Mouse (Mus musculus) heart, postnatal 0 days (tissue): ENCODE measurements around the gene Spdef. TPM values are rescaled to one million over a fixed set of nuclear protein-coding genes. Genes with fewer than 3 reads are reported as not detected.

Experiments
- ATAC-seq: fragments of 200-750 bp; cut with Nextera tagmentation; 2 replicates; pipeline ENCODE4 v1.8.0; 2017; ENCODE audit warnings: low read depth, moderate number of reproducible peaks, moderate library complexity; ENCODE audit not compliant: insufficient read depth
- DNase-seq: peaks from one replicate; pipeline ENCODE4 v3.0.0-alpha.2; 2016; ENCODE audit warnings: low spot score
- H3K27ac ChIP-seq: fragments of 300-500 bp; sonication (generic); 2 replicates; pipeline ENCODE4 v1.5.1; 2014; ENCODE audit warnings: low read depth, mild to moderate bottlenecking
- H3K27me3 ChIP-seq: fragments of 300-500 bp; sonication (generic); 2 replicates; pipeline ENCODE4 v1.6.1; 2014; ENCODE audit warnings: low read length, mixed read lengths; ENCODE audit not compliant: control insufficient read depth, insufficient read depth
- H3K36me3 ChIP-seq: fragments of 300-500 bp; sonication (generic); replicated peaks from 2 replicates; pipeline ENCODE4 v1.6.1; 2014; ENCODE audit warnings: low read length, mixed read lengths; ENCODE audit not compliant: control insufficient read depth, insufficient read depth
- H3K4me1 ChIP-seq: fragments of 300-500 bp; sonication (generic); 2 replicates; pipeline ENCODE4 v1.6.1; 2014; ENCODE audit warnings: antibody characterized with exemption; ENCODE audit not compliant: control insufficient read depth, insufficient read depth
- H3K4me2 ChIP-seq: fragments of 300-500 bp; sonication (generic); 2 replicates; pipeline ENCODE4 v1.6.1; 2014; ENCODE audit warnings: low read depth, mild to moderate bottlenecking, low read length, moderate library complexity
- H3K4me3 ChIP-seq: fragments of 300-500 bp; sonication (generic); 2 replicates; pipeline ENCODE4 v1.5.1; 2014; ENCODE audit warnings: low read depth, low read length
- H3K9ac ChIP-seq: fragments of 300-500 bp; sonication (generic); replicated peaks from 2 replicates; pipeline ENCODE4 v1.6.1; 2014; ENCODE audit warnings: low read depth, low read length, mixed read lengths
- H3K9me3 ChIP-seq: fragments of 300-500 bp; sonication (generic); replicated peaks from 2 replicates; pipeline ENCODE4 v1.6.1; 2016; ENCODE audit warnings: low read length; ENCODE audit not compliant: control insufficient read depth
- CTCF ChIP-seq: IDR thresholded peaks from 2 replicates; pipeline ENCODE4 v1.5.1; 2016; ENCODE audit warnings: antibody characterized with exemption, control low read depth, low read depth
- EP300 ChIP-seq: IDR thresholded peaks from 2 replicates; pipeline ENCODE4 v1.6.1; 2016; ENCODE audit warnings: antibody characterized with exemption, low read depth
- WGBS: fragments of 180-500 bp; shearing (Covaris S2); extraction: QIAGEN DNeasy Blood & Tissue Kit; methylation state at CpG from one replicate; pipeline ENCODE4 v1.1.7; 2014; 5-methylcytosine and 5-hydroxymethylcytosine counted together
- polyA plus RNA-seq: library from polyadenylated mRNA; unstranded; fragments of >200 nt; fragmentation: Nextera tagmentation; extraction: Ambion mirVana; gene quantifications from 2 replicates; pipeline ENCODE4 v1.2.1, GENCODE M21; 2015
- total RNA-seq: library from RNA; depleted of rRNA; stranded (reverse); fragments of >200 nt; gene quantifications from 2 replicates; pipeline ENCODE4 v1.2.3, GENCODE M21; 2014; ENCODE audit warnings: low replicate concordance

The Spdef gene
- total and polyA plus RNA-seq, 2 experiments from 2014 or later: 0.22 to 5.1 TPM

- TF ChIP-seq EP300 (no peak), CTCF (no peak)
- Histone ChIP-seq H3K27me3 (peaks cover 64% of the 10 kb centered on the region), H3K4me2 (no peak overlapping the region), H3K9me3 (no peaks in the 10 kb centered on the region), H3K27ac (no peak overlapping the region), H3K9ac (no peak overlapping the region), H3K4me3 (no peak overlapping the region), H3K36me3 (no peaks in the 10 kb centered on the region), H3K4me1 (no peaks in the 10 kb centered on the region)
- no peak for ATAC-seq
- 38% methylated on average over 5 of the region's 5 CpGs for WGBS
- DNase-seq: no peak
Measured at GRCm38 (mm10) chr17:27686395-27686794, 42.4 kb downstream of the Spdef start.

- H3K9me3 ChIP-seq: no peaks in the 10 kb centered on the region
- no peak overlapping the region for H3K27ac ChIP-seq
- WGBS: 4% methylated on average over 11 of the region's 11 CpGs
- peak overlapping the region; percentile 60 for H3K4me2 ChIP-seq
- ATAC-seq (no peak; the same call in 1 of the 2 replicates), DNase-seq (no peak)
- H3K4me1 ChIP-seq: no peaks in the 10 kb centered on the region
- H3K4me3 ChIP-seq: peak overlapping the region; percentile 35; the same call in 1 of the 2 replicates
- H3K9ac ChIP-seq: no peak overlapping the region
- peaks cover 64% of the 10 kb centered on the region for H3K27me3 ChIP-seq
- TF ChIP-seq CTCF (no peak), EP300 (no peak)
- no peaks in the 10 kb centered on the region for H3K36me3 ChIP-seq
Measured at GRCm38 (mm10) chr17:27685550-27685913, 43.2 kb downstream of the Spdef start.

- TF ChIP-seq EP300 (no peak), CTCF (peak; percentile 36)
- Histone ChIP-seq H3K9me3 (no peaks in the 10 kb centered on the region), H3K4me3 (peak overlapping the region; percentile 35), H3K9ac (no peak overlapping the region), H3K4me2 (peak overlapping the region; percentile 60), H3K36me3 (no peaks in the 10 kb centered on the region), H3K27ac (no peak overlapping the region), H3K27me3 (peaks cover 64% of the 10 kb centered on the region), H3K4me1 (no peaks in the 10 kb centered on the region)
- 3% methylated on average over 37 of the region's 53 CpGs for WGBS
- DNase-seq (no peak), ATAC-seq (peak; percentile 17; the same call in 1 of the 2 replicates)
Measured at GRCm38 (mm10) chr17:27684886-27685549, 43.7 kb downstream of the Spdef start.

- H3K9ac ChIP-seq: no peak overlapping the region
- no peaks in the 10 kb centered on the region for H3K4me1 ChIP-seq
- ATAC-seq (no peak; the same call in 1 of the 2 replicates), DNase-seq (no peak)
- H3K36me3 ChIP-seq: no peaks in the 10 kb centered on the region
- H3K27me3 ChIP-seq: peaks cover 16% of the 10 kb centered on the region; the same call in 1 of the 2 replicates
- WGBS: 47% methylated on average over 11 of the region's 11 CpGs
- no peak overlapping the region for H3K4me2 ChIP-seq
- H3K27ac ChIP-seq: no peak overlapping the region
- H3K9me3 ChIP-seq: no peaks in the 10 kb centered on the region
- H3K4me3 ChIP-seq: no peak overlapping the region
- no peak for TF ChIP-seq EP300
- no peak for TF ChIP-seq CTCF
Measured at GRCm38 (mm10) chr17:27678924-27679813, 49.6 kb downstream of the Spdef start.

GRCm38 (mm10) chr17:27677756-27678155 lies 51.0 kb downstream of the Spdef start:
- Histone ChIP-seq H3K9ac (no peak overlapping the region), H3K27me3 (peaks cover 2% of the 10 kb centered on the region; the same call in 1 of the 2 replicates), H3K9me3 (no peaks in the 10 kb centered on the region), H3K36me3 (no peaks in the 10 kb centered on the region), H3K27ac (no peak overlapping the region), H3K4me3 (no peak overlapping the region), H3K4me2 (no peak overlapping the region), H3K4me1 (no peaks in the 10 kb centered on the region)
- no peak for TF ChIP-seq EP300
- no peak for TF ChIP-seq CTCF
- ATAC-seq (no peak), DNase-seq (no peak)
- WGBS: 74% methylated on average over 5 of the region's 5 CpGs
